16 mouse cellular contexts compared by ENCODE assay signal in the genomic region with DNA sequence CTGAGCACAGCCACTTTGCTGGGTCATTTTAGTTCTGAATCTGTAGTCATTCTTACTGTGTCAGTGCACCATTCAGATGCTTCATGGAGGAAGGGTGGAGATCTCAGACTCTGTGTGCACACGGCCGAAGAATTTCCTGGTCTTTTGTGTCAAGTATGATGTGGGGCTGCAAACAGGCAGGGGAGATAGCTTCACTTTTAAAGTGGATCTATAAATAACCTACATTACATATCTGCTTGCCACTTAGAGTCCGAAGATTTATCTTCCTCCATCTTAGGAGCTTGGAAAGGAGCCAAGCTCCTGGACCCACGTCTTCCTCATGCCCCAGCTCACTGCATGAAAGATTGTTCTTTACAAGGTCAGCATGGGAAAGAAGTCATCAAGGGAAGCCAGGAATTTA. TPM values are rescaled to one million over a fixed set of nuclear protein-coding genes. Genes with fewer than 3 reads are reported as not detected.
DNase-seq lines count a peak whose midpoint lies in the region; ATAC-seq lines count a peak whose summit lies in the region.
"Had no signal": no experiment of that assay in that cellular context is flagged by ENCODE, and none has a peak within 500 bp of the region (broad histone marks: within the 10 kb centered on the region; RNA-seq: fewer than 3 reads in every experiment).

No protein-coding gene starts in this region.

- H3K9ac ChIP-seq in heart, embryonic 12.5 days = no peak overlapping the region
- no peak overlapping the region for H3K9ac ChIP-seq in midbrain, embryonic 11.5 days (ENCODE audit: low read length)
- H3K9ac ChIP-seq in midbrain, embryonic 15.5 days = no peak overlapping the region
- H3K9ac ChIP-seq in stomach, embryonic 16.5 days (ENCODE audit: low read length) = no peak overlapping the region
- H3K9ac ChIP-seq: hindbrain, embryonic 14.5 days; limb, embryonic 12.5 days; midbrain, embryonic 12.5 days had no signal

- peak overlapping the region; percentile 86 for H3K27ac ChIP-seq in heart, embryonic 12.5 days (ENCODE audit: poor library complexity, severe bottlenecking)
- H3K27ac ChIP-seq in midbrain, embryonic 11.5 days (ENCODE audit: low read depth, low read length) = no peak overlapping the region
- H3K27ac ChIP-seq in midbrain, embryonic 15.5 days = no peak overlapping the region
- H3K27ac ChIP-seq in stomach, embryonic 16.5 days (ENCODE audit: low read length) = peak overlapping the region; percentile 52
- H3K27ac ChIP-seq: hindbrain, embryonic 14.5 days; limb, embryonic 12.5 days; midbrain, embryonic 12.5 days had no signal

- H3K36me3 ChIP-seq in heart, embryonic 12.5 days = no peaks in the 10 kb centered on the region
- no peaks in the 10 kb centered on the region for H3K36me3 ChIP-seq in midbrain, embryonic 11.5 days (ENCODE audit: control insufficient read depth, insufficient read depth, low read length)
- no peaks in the 10 kb centered on the region for H3K36me3 ChIP-seq in midbrain, embryonic 15.5 days (replicated peaks)
- H3K36me3 ChIP-seq in stomach, embryonic 16.5 days (ENCODE audit: control insufficient read depth, insufficient read depth, low read length) = no peaks in the 10 kb centered on the region
- H3K36me3 ChIP-seq: limb, embryonic 12.5 days; midbrain, embryonic 12.5 days had no signal

- 11% methylated on average over 4 of the region's 4 CpGs for WGBS in heart, embryonic 12.5 days
- 88% methylated on average over 4 of the region's 4 CpGs for WGBS in midbrain, embryonic 11.5 days
- WGBS in midbrain, embryonic 15.5 days = 74% methylated on average over 4 of the region's 4 CpGs
- 22% methylated on average over 4 of the region's 4 CpGs for WGBS in stomach, embryonic 16.5 days

- intact Hi-C loops in heart, postnatal 36 days (cut with DNase I) = no loop called here

- H3K4me2 ChIP-seq in heart, embryonic 12.5 days = peak overlapping the region; percentile 18; the same call in 1 of the 2 replicates
- no peak overlapping the region for H3K4me2 ChIP-seq in midbrain, embryonic 11.5 days
- H3K4me2 ChIP-seq in midbrain, embryonic 15.5 days = no peak overlapping the region
- H3K4me2 ChIP-seq in stomach, embryonic 16.5 days (ENCODE audit: low read depth, low read length) = no peak overlapping the region
- H3K4me2 ChIP-seq: hindbrain, embryonic 14.5 days; limb, embryonic 12.5 days; midbrain, embryonic 12.5 days had no signal

- peaks cover 36% of the 10 kb centered on the region for H3K4me1 ChIP-seq in heart, embryonic 12.5 days (replicated peaks)
- no peaks in the 10 kb centered on the region; the same call in 1 of the 2 replicates for H3K4me1 ChIP-seq in midbrain, embryonic 11.5 days (ENCODE audit: control insufficient read depth, insufficient read depth, low read length)
- H3K4me1 ChIP-seq in midbrain, embryonic 15.5 days = peaks cover 9% of the 10 kb centered on the region
- H3K4me1 ChIP-seq in stomach, embryonic 16.5 days (ENCODE audit: control insufficient read depth, insufficient read depth, low read length) = peaks cover 3% of the 10 kb centered on the region; the same call in 1 of the 2 replicates

- no peak overlapping the region for H3K4me3 ChIP-seq in heart, embryonic 12.5 days
- H3K4me3 ChIP-seq in midbrain, embryonic 11.5 days (ENCODE audit: low read depth, low read length) = no peak overlapping the region
- no peak overlapping the region for H3K4me3 ChIP-seq in midbrain, embryonic 15.5 days
- no peak overlapping the region for H3K4me3 ChIP-seq in stomach, embryonic 16.5 days (replicated peaks; ENCODE audit: low read length)
- H3K4me3 ChIP-seq: limb, embryonic 12.5 days; midbrain, embryonic 12.5 days had no signal

- DNase-seq in heart, postnatal 36 days = no peak
- peak; percentile 17 for DNase-seq in midbrain, embryonic 11.5 days (ENCODE audit: low spot score, missing footprints)
- peak; percentile 43 for DNase-seq in kidney, adult 9 months
- DNase-seq in urinary bladder, postnatal 25 days (ENCODE audit: low spot score) = no peak
- DNase-seq: cerebellum, postnatal 10 days; gastrocnemius, postnatal 25 days; layer of hippocampus, postnatal 36 days; right cerebral cortex, postnatal 4 days; thymus, postnatal 36 days had no signal

- H3K27me3 ChIP-seq in heart, embryonic 12.5 days (replicated peaks) = no peaks in the 10 kb centered on the region
- H3K27me3 ChIP-seq in midbrain, embryonic 11.5 days (ENCODE audit: control insufficient read depth, insufficient read depth, low read length) = no peaks in the 10 kb centered on the region
- no peaks in the 10 kb centered on the region for H3K27me3 ChIP-seq in midbrain, embryonic 15.5 days (replicated peaks)
- H3K27me3 ChIP-seq in stomach, embryonic 16.5 days (ENCODE audit: control insufficient read depth, insufficient read depth, low read length) = no peaks in the 10 kb centered on the region
- H3K27me3 ChIP-seq: limb, embryonic 12.5 days; midbrain, embryonic 12.5 days had no signal

- ATAC-seq in heart, embryonic 12.5 days (ENCODE audit: insufficient number of reproducible peaks, low FRiP score) = 0 out of 2 replicates have a peak, but pooled peaks have one; percentile 33
- no peak for ATAC-seq in midbrain, embryonic 11.5 days (ENCODE audit: low FRiP score)
- no peak for ATAC-seq in midbrain, embryonic 15.5 days (replicated peaks)
- peak; percentile 80; the same call in 1 of the 2 replicates for ATAC-seq in stomach, embryonic 16.5 days (ENCODE audit: insufficient read depth, low FRiP score)
- ATAC-seq in monocyte, adult 5-6 weeks (replicated peaks; ENCODE audit: insufficient number of reproducible peaks, low FRiP score, low TSS enrichment, poor library complexity, severe bottlenecking) = no peak

- peaks cover 7% of the 10 kb centered on the region for H3K9me3 ChIP-seq in heart, embryonic 12.5 days (replicated peaks)
- H3K9me3 ChIP-seq in midbrain, embryonic 11.5 days (ENCODE audit: control insufficient read depth, low read length) = no peaks in the 10 kb centered on the region
- no peaks in the 10 kb centered on the region for H3K9me3 ChIP-seq in midbrain, embryonic 15.5 days
- no peaks in the 10 kb centered on the region for H3K9me3 ChIP-seq in stomach, embryonic 16.5 days (replicated peaks; ENCODE audit: control insufficient read depth, low read length)
- H3K9me3 ChIP-seq: limb, embryonic 12.5 days; midbrain, embryonic 12.5 days had no signal

RNA-seq across cellular contexts. Expression of a gene that starts 19.7 kb away (rescaled TPM):
- polyA plus RNA-seq in heart, embryonic 12.5 days (2016; fragmentation: Nextera tagmentation; extraction: Ambion mirVana) = 67.9 and 73.1 TPM in 2 replicates
- total RNA-seq in heart, postnatal 36 days (2021) = 100 to 1,000 TPM; 120 to 139 TPM
- 19.8 and 21.5 TPM in 2 replicates for polyA plus RNA-seq in midbrain, embryonic 11.5 days (2014; fragmentation: Nextera tagmentation; extraction: Ambion mirVana)
- 15.1 and 17.5 TPM in 2 replicates for polyA plus RNA-seq in midbrain, embryonic 15.5 days (2015; fragmentation: Nextera tagmentation; extraction: Ambion mirVana)
- 51.7 and 55.0 TPM in 2 replicates for polyA plus RNA-seq in stomach, embryonic 16.5 days (2015; fragmentation: Nextera tagmentation; extraction: Ambion mirVana)
- total RNA-seq in monocyte, adult 5-6 weeks (2017) = 46.9 to 75.5 TPM (median 51.4 TPM) in 3 replicates

RNA-seq across cellular contexts. Expression of a gene that starts 20.3 kb away (rescaled TPM):
- polyA plus RNA-seq in heart, embryonic 12.5 days (2016; fragmentation: Nextera tagmentation; extraction: Ambion mirVana) = 0.57 and 0.95 TPM in 2 replicates
- 1 to 10 TPM in 1 of 2 experiments, under 1 TPM in 1; 0.97 to 1.0 TPM for total RNA-seq in heart, postnatal 36 days (2021)
- polyA plus RNA-seq in midbrain, embryonic 11.5 days (2014; fragmentation: Nextera tagmentation; extraction: Ambion mirVana) = 0.68 and 1.0 TPM in 2 replicates
- polyA plus RNA-seq in midbrain, embryonic 15.5 days (2015; fragmentation: Nextera tagmentation; extraction: Ambion mirVana) = 0.79 and 0.88 TPM in 2 replicates
- polyA plus RNA-seq in stomach, embryonic 16.5 days (2015; fragmentation: Nextera tagmentation; extraction: Ambion mirVana) = 3.1 TPM in 2 replicates
- total RNA-seq in monocyte, adult 5-6 weeks (2017) = 44.9 to 93.4 TPM (median 91.7 TPM) in 3 replicates
- total RNA-seq: gastrocnemius, postnatal 25 days; layer of hippocampus, postnatal 36 days had no signal

RNA-seq across cellular contexts. Expression of a gene that starts 48.6 kb away (rescaled TPM):
- 6.9 and 7.6 TPM in 2 replicates for polyA plus RNA-seq in heart, embryonic 12.5 days (2016; fragmentation: Nextera tagmentation; extraction: Ambion mirVana)
- total RNA-seq in heart, postnatal 36 days (2021) = 1 to 10 TPM; 4.4 to 4.5 TPM
- polyA plus RNA-seq in midbrain, embryonic 11.5 days (2014; fragmentation: Nextera tagmentation; extraction: Ambion mirVana) = 9.7 and 11.2 TPM in 2 replicates
- 9.6 and 10.4 TPM in 2 replicates for polyA plus RNA-seq in midbrain, embryonic 15.5 days (2015; fragmentation: Nextera tagmentation; extraction: Ambion mirVana)
- polyA plus RNA-seq in stomach, embryonic 16.5 days (2015; fragmentation: Nextera tagmentation; extraction: Ambion mirVana) = 10.5 and 11.7 TPM in 2 replicates
- total RNA-seq in monocyte, adult 5-6 weeks (2017) = 18.3 to 21.0 TPM (median 19.8 TPM) in 3 replicates

RNA-seq across cellular contexts. Expression of a gene that starts 58.3 kb away (rescaled TPM):
- 243 and 248 TPM in 2 replicates for polyA plus RNA-seq in heart, embryonic 12.5 days (2016; fragmentation: Nextera tagmentation; extraction: Ambion mirVana)
- total RNA-seq in heart, postnatal 36 days (2021) = 100 to 1,000 TPM; 317 to 377 TPM
- polyA plus RNA-seq in midbrain, embryonic 11.5 days (2014; fragmentation: Nextera tagmentation; extraction: Ambion mirVana) = 515 and 561 TPM in 2 replicates
- 370 and 394 TPM in 2 replicates for polyA plus RNA-seq in midbrain, embryonic 15.5 days (2015; fragmentation: Nextera tagmentation; extraction: Ambion mirVana)
- 304 and 316 TPM in 2 replicates for polyA plus RNA-seq in stomach, embryonic 16.5 days (2015; fragmentation: Nextera tagmentation; extraction: Ambion mirVana)
- total RNA-seq in monocyte, adult 5-6 weeks (2017) = 2,968 to 3,655 TPM (median 3,142 TPM) in 3 replicates

RNA-seq across cellular contexts. Expression of a gene that starts 58.3 kb away (rescaled TPM):
- polyA plus RNA-seq in heart, embryonic 12.5 days (2016; fragmentation: Nextera tagmentation; extraction: Ambion mirVana) = 14.9 and 16.2 TPM in 2 replicates
- 1 to 10 TPM; 6.3 to 7.7 TPM for total RNA-seq in heart, postnatal 36 days (2021)
- 22.1 and 23.1 TPM in 2 replicates for polyA plus RNA-seq in midbrain, embryonic 11.5 days (2014; fragmentation: Nextera tagmentation; extraction: Ambion mirVana)
- 17.0 and 17.3 TPM in 2 replicates for polyA plus RNA-seq in midbrain, embryonic 15.5 days (2015; fragmentation: Nextera tagmentation; extraction: Ambion mirVana)
- polyA plus RNA-seq in stomach, embryonic 16.5 days (2015; fragmentation: Nextera tagmentation; extraction: Ambion mirVana) = 18.8 and 20.4 TPM in 2 replicates
- 19.5 to 54.4 TPM (median 22.2 TPM) in 3 replicates for total RNA-seq in monocyte, adult 5-6 weeks (2017)

Comparison
In these comparisons a context has a peak if more than half of its experiments do, and no peak if none do; other contexts are left out.
1. ATAC-seq: peak in heart, embryonic 12.5 days (single experiment) and stomach, embryonic 16.5 days (single experiment); none in midbrain, embryonic 11.5 days (single experiment), midbrain, embryonic 15.5 days (single experiment) and monocyte, adult 5-6 weeks (single experiment).
2. H3K27ac ChIP-seq: peak in heart, embryonic 12.5 days (single experiment) and stomach, embryonic 16.5 days (single experiment); none in midbrain, embryonic 11.5 days (single experiment) and midbrain, embryonic 15.5 days (single experiment).
3. DNase-seq: peak in midbrain, embryonic 11.5 days (single experiment) and kidney, adult 9 months (single experiment); none in heart, postnatal 36 days (0 of 2) and urinary bladder, postnatal 25 days (single experiment).